Mouse (Mus musculus) erythroblast, adult 5-6 weeks (primary cell): ENCODE data around the gene Ankrd40. TPM values are rescaled to one million over a fixed set of nuclear protein-coding genes. Genes with fewer than 3 reads are reported as not detected.

Experiments
- ATAC-seq: replicated peaks from 2 replicates; pipeline ENCODE4 v1.8.0; 2016; ENCODE audit warnings: moderate number of reproducible peaks, mild to moderate bottlenecking, moderate TSS enrichment, inconsistent platforms; ENCODE audit not compliant: poor library complexity, low FRiP score, severe bottlenecking
- total RNA-seq, 2 experiments: library from RNA; stranded (forward) in 1 of 2; stranded (reverse) in 1 of 2; fragments of 150-400 nt in 1 of 2; fragments of 200-764, 138-1000 nt in 1 of 2; gene quantifications; 2 replicates each; pipeline versions ENCODE4 v1.2.3 to v1.2.4; 2015 to 2017; ENCODE audit warnings: low replicate concordance in 2 of 2

The Ankrd40 gene
- total RNA-seq, 2 experiments from 2014 or later, result 4.4 to 13.4 TPM

DNA sequence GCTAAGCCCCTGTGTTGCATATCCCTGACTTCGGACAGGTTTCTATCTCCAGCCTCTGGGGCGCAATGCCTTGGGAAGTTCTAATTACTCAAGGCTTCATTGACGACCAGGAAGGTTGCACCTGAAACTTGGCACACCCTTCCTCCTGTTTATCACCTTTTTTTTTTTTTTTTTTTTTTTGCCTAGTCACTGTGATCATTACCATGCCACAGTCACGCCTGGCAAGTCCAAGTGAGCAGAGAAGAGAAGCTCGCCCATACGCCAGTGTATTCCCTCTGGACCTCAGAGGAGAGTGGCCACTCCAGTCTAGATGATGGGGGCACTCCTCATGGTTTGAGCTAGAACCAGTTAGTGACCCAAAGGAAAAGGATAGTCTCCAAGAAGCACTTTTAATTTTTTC is 63.0 kb downstream of the Ankrd40 start:
- ATAC-seq, result no peak

Other genes with a start within 250 kb of the Ankrd40 start
- gene Tob1, start 116.5 kb upstream of the Ankrd40 start, total RNA-seq (2015; ENCODE audit: low replicate concordance), result 3.5 and 6.1 TPM in 2 replicates
- 5.3 and 7.5 TPM in 2 replicates for gene Tob1, start 116.5 kb upstream of the Ankrd40 start, total RNA-seq (2017; ENCODE audit: low replicate concordance)
- gene Wfikkn2, start 82.0 kb upstream of the Ankrd40 start, total RNA-seq (2015; ENCODE audit: low replicate concordance), result not detected in 2 replicates
- gene Wfikkn2, start 82.0 kb upstream of the Ankrd40 start, total RNA-seq (2017; ENCODE audit: low replicate concordance), result not detected in 2 replicates
- not detected in 2 replicates for gene Gm21885, start 46.1 kb upstream of the Ankrd40 start, total RNA-seq (2015; ENCODE audit: low replicate concordance)
- gene Gm21885, start 46.1 kb upstream of the Ankrd40 start, total RNA-seq (2017; ENCODE audit: low replicate concordance), result not detected in 2 replicates
- gene Luc7l3, start 6.0 kb upstream of the Ankrd40 start, total RNA-seq (2015; ENCODE audit: low replicate concordance), result 140 and 142 TPM in 2 replicates
- 373 and 416 TPM in 2 replicates for gene Luc7l3, start 6.0 kb upstream of the Ankrd40 start, total RNA-seq (2017; ENCODE audit: low replicate concordance)
- 4.2 TPM in 1 of 2 replicates, not detected in the other for gene Abcc3, start 65.0 kb downstream of the Ankrd40 start, total RNA-seq (2015; ENCODE audit: low replicate concordance)
- 3.2 and 8.6 TPM in 2 replicates for gene Abcc3, start 65.0 kb downstream of the Ankrd40 start, total RNA-seq (2017; ENCODE audit: low replicate concordance)
- gene Cacna1g, start 146.2 kb downstream of the Ankrd40 start, total RNA-seq (2015; ENCODE audit: low replicate concordance), result 109 and 122 TPM in 2 replicates
- gene Cacna1g, start 146.2 kb downstream of the Ankrd40 start, total RNA-seq (2017; ENCODE audit: low replicate concordance), result 78.9 and 102 TPM in 2 replicates
- not detected in 2 replicates for gene Spata20, start 158.2 kb downstream of the Ankrd40 start, total RNA-seq (2015; ENCODE audit: low replicate concordance)
- not detected in 2 replicates for gene Spata20, start 158.2 kb downstream of the Ankrd40 start, total RNA-seq (2017; ENCODE audit: low replicate concordance)
- not detected in 2 replicates for gene Epn3, start 172.0 kb downstream of the Ankrd40 start, total RNA-seq (2015; ENCODE audit: low replicate concordance)
- gene Epn3, start 172.0 kb downstream of the Ankrd40 start, total RNA-seq (2017; ENCODE audit: low replicate concordance), result not detected in 2 replicates
- not detected in 2 replicates for gene Mycbpap, start 193.7 kb downstream of the Ankrd40 start, total RNA-seq (2015; ENCODE audit: low replicate concordance)
- not detected in 2 replicates for gene Mycbpap, start 193.7 kb downstream of the Ankrd40 start, total RNA-seq (2017; ENCODE audit: low replicate concordance)
- not detected in 2 replicates for gene Rsad1, start 221.3 kb downstream of the Ankrd40 start, total RNA-seq (2015; ENCODE audit: low replicate concordance)
- 0.34 and 2.0 TPM in 2 replicates for gene Rsad1, start 221.3 kb downstream of the Ankrd40 start, total RNA-seq (2017; ENCODE audit: low replicate concordance)
- gene Chad, start 237.0 kb downstream of the Ankrd40 start, total RNA-seq (2015; ENCODE audit: low replicate concordance), result not detected in 2 replicates
- gene Chad, start 237.0 kb downstream of the Ankrd40 start, total RNA-seq (2017; ENCODE audit: low replicate concordance), result not detected in 2 replicates